Mouse (Mus musculus): Measurements from ENCODE around the gene Taf9.

Gene Taf9

GRCm38 (mm10) chr13:100651439-100652186 is at the start of gene Taf9:
Gene Taf9, plus strand, starts transcription at chr13:100651579.
- no peak for DNase-seq

GRCm38 (mm10) chr13:100602239-100602902 is 49.0 kb upstream of the Taf9 start:
- no peak for DNase-seq

- no peak for DNase-seq
Measured at GRCm38 (mm10) chr13:100603031-100603737, 48.2 kb upstream of the Taf9 start.

GRCm38 (mm10) chr13:100603738-100604095 is 47.7 kb upstream of the Taf9 start:
- DNase-seq = no peak

- no peak for DNase-seq
Measured at GRCm38 (mm10) chr13:100605845-100606244, 45.5 kb upstream of the Taf9 start.

GRCm38 (mm10) chr13:100607756-100608155 is 43.6 kb upstream of the Taf9 start:
- no peak for DNase-seq

GRCm38 (mm10) chr13:100611266-100611665 is 40.1 kb upstream of the Taf9 start:
- DNase-seq = no peak

- peak; percentile 69 for DNase-seq
Measured at GRCm38 (mm10) chr13:100612251-100612650, 39.1 kb upstream of the Taf9 start.

- no peak for DNase-seq
Measured at GRCm38 (mm10) chr13:100612903-100613302, 38.5 kb upstream of the Taf9 start.

GRCm38 (mm10) chr13:100616181-100617087 is 34.9 kb upstream of the Taf9 start, which contains the start of gene Marveld2:
Gene Marveld2, minus strand, starts transcription at chr13:100616971.
- DNase-seq = peak; percentile 89

GRCm38 (mm10) chr13:100617583-100617982 is 33.8 kb upstream of the Taf9 start:
- peak; percentile 51 for DNase-seq

GRCm38 (mm10) chr13:100622241-100622640 is 29.1 kb upstream of the Taf9 start:
- DNase-seq = no peak

GRCm38 (mm10) chr13:100634106-100634691 is 17.2 kb upstream of the Taf9 start:
- DNase-seq = no peak

GRCm38 (mm10) chr13:100642471-100643209 is 8.7 kb upstream of the Taf9 start:
- no peak for DNase-seq

GRCm38 (mm10) chr13:100648223-100648622 is 3.2 kb upstream of the Taf9 start:
- no peak for DNase-seq

- DNase-seq = peak; percentile 95
Measured at GRCm38 (mm10) chr13:100650550-100651438, 585 bp upstream of the Taf9 start, which contains the start of the genes Ak6 and Rad17. Gene Ak6, plus strand, starts transcription at chr13:100650979. Gene Rad17, minus strand, starts transcription at chr13:100651051.

- DNase-seq = no peak
Measured at GRCm38 (mm10) chr13:100658091-100658490, 6.7 kb downstream of the Taf9 start.

- DNase-seq = peak; percentile 28
Measured at GRCm38 (mm10) chr13:100659864-100660456, 8.6 kb downstream of the Taf9 start.

GRCm38 (mm10) chr13:100669291-100670022 is 18.1 kb downstream of the Taf9 start, which contains the start of gene Ccdc125:
Gene Ccdc125, plus strand, starts transcription at chr13:100669717.
- DNase-seq = no peak
